Mouse (Mus musculus): ENCODE results near the gene Nfe2l1.
A peak's percentile ranks its signal among the peaks of the same experiment; 100 is the strongest.
"Not testable (repeated sequence)": the region's sequence is repeated elsewhere in the genome, so short reads cannot be mapped to it uniquely, and the experiment has no call there.

Nfe2l1 gene

GRCm38 (mm10) chr11:96816979-96817378 lies 12.8 kb downstream of the Nfe2l1 start:
- DNase-seq, result no peak

- no peak for DNase-seq
Measured at GRCm38 (mm10) chr11:96816494-96816893, 13.3 kb downstream of the Nfe2l1 start.

DNA sequence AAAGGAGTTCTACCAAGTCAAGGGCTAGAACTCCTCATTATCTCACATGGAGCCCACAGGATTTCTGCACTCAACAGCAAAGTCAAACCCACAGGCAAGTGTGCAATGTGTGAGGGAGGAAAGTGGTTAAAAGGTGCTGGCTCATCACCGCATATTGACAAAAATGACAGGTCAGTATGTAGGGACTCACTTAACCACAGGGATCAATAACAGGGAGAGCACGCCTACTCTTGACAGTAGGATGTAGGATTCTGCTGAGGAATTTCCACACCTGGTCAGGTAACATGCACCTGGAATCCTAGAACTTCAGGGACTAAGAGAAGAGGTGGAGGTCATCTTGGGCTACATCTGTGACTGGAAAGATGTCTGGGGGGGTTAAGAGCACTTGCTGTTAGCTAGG lies 13.9 kb downstream of the Nfe2l1 start:
- no peak for DNase-seq

GRCm38 (mm10) chr11:96814443-96814842 lies 15.3 kb downstream of the Nfe2l1 start:
- DNase-seq, result no peak

GRCm38 (mm10) chr11:96813920-96814319 lies 15.8 kb downstream of the Nfe2l1 start:
- DNase-seq, result no peak

DNA sequence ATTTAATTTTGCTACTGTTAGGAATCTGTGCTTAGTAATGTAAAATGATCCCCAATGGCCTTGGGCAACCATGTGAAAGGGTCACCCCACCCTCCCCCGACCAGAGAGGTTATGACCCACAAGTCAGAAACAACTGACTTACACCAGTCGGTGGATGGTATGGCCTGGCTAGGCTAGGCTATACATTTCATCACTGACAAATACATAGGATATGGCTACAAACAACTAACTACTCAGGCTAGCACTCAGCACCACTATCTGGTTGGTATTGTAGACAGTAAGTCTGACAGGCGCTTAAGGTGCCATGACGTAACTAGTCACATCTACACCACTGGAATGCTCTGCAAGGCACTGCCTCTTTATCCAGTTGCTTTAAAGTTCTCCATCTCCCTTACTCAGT lies 16.3 kb downstream of the Nfe2l1 start:
- DNase-seq, result no peak

DNA sequence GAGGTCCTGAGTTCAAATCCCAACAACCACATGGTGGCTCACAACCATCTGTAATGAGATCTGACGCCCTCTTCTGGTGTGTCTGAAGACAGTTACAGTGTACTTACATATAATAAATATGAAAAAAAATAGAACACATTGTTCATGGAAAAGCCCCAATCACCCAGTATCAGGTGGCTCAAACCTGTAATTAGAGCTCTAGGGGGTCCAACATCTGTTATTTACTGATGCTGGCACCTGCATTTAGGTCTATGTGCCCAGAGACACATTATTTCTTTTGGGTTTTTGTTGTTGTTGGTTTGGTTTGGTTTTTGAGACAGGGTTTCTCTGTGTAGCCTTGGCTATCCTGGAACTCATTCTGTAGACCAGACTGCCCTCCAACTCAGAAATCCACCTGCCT lies 18.6 kb downstream of the Nfe2l1 start:
- not testable (repeated sequence) for DNase-seq

DNA sequence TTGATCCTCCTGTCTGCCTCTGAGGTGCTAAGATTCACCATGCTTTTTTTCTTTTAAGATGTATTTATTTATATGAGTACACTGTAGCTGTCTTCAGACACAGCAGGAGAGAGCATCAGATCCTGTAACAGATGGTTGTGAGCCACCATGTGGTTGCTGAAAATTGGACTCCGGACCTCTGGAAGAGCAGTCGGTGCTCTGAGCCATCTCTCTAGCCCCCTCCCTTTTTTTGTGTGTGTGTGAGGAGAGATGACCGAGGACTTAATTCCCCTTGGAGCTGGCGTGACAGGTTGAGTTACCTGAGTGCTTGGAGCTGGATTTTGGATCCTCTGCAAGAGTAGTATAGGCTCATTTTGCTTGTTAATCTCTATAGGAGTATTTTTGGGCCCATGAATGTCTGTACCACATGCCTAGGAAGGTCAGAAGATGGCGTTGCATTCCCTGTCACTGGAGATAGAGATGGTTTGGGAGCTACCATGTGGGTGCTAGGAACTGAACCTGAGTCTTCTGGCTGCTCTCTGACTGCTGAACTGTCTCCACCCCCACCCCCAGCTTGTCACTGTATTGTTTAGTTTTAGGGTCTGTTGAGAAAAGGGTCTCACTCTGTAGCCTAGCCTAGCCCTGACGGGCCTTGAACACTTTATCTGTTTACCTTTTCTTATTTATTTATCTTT lies 20.1 kb downstream of the Nfe2l1 start:
- DNase-seq, result no peak

DNA sequence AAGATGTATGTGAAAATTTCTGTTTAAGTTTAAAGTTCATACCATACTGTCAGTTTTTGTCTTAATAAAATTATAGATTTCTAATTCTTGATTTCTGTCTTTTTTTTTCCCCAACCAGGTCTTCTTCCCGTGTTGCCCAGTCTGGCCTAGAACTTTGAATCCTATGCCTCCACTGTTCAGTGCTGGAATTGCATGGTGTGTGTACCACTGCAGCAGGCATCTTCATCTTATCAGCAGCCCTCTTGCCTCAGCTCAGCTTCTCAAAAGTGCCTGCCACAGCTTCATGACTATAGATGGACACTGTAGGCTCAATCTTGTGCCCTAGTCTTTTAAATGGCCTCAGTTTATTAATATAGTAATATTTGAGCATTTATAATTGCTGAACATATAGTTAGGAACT lies 21.7 kb downstream of the Nfe2l1 start:
- peak; percentile 72 for DNase-seq

DNA sequence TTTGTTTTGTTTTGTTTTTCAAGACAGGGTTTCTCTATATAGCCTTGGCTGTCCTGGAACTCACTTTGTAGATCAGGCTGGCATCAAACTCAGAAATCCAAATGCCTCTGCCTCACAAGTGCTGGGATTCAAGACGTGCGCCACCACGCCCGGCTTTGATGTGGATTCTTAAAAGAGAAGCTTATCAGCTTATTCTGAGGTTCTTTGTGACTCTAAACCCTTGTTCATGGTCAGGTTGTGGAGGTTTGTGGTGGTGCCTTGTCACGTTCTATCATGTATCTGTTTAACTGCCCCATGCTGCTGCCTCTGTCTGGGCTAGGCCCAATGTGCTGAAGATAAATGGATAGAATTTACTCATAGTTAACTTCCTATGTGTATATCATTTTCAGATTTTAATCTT lies 24.2 kb downstream of the Nfe2l1 start:
- DNase-seq, result peak; percentile 82

- DNase-seq, result no peak
Measured at GRCm38 (mm10) chr11:96799511-96799910, 30.3 kb downstream of the Nfe2l1 start.

DNA sequence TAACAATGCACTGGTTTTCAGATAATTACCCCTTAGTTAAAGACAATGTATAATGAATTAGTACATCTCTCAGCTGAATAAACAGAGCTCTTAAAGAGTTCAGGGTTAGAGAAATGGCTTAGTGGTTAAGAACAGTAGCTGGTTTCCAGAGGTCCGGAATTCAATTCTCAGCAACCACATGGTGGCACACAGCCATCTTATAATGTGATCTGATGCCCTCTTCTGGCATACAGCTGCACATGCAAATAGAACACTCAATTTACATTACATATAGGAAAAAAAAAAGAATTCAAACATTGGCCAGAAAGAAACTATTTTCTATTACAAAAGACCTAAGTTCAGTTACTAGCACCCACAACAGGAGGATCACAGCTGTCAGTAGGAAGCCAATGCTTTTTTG lies 33.2 kb downstream of the Nfe2l1 start:
- peak; percentile 57 for DNase-seq

GRCm38 (mm10) chr11:96796081-96796480 lies 33.7 kb downstream of the Nfe2l1 start:
- DNase-seq, result peak; percentile 55

- peak; percentile 84 for DNase-seq
Measured at GRCm38 (mm10) chr11:96795491-96795890, 34.3 kb downstream of the Nfe2l1 start.

- DNase-seq, result peak; percentile 70
Measured at GRCm38 (mm10) chr11:96790681-96791080, 39.1 kb downstream of the Nfe2l1 start.

- peak; percentile 73 for DNase-seq
Measured at GRCm38 (mm10) chr11:96789990-96790389, 39.8 kb downstream of the Nfe2l1 start.

DNA sequence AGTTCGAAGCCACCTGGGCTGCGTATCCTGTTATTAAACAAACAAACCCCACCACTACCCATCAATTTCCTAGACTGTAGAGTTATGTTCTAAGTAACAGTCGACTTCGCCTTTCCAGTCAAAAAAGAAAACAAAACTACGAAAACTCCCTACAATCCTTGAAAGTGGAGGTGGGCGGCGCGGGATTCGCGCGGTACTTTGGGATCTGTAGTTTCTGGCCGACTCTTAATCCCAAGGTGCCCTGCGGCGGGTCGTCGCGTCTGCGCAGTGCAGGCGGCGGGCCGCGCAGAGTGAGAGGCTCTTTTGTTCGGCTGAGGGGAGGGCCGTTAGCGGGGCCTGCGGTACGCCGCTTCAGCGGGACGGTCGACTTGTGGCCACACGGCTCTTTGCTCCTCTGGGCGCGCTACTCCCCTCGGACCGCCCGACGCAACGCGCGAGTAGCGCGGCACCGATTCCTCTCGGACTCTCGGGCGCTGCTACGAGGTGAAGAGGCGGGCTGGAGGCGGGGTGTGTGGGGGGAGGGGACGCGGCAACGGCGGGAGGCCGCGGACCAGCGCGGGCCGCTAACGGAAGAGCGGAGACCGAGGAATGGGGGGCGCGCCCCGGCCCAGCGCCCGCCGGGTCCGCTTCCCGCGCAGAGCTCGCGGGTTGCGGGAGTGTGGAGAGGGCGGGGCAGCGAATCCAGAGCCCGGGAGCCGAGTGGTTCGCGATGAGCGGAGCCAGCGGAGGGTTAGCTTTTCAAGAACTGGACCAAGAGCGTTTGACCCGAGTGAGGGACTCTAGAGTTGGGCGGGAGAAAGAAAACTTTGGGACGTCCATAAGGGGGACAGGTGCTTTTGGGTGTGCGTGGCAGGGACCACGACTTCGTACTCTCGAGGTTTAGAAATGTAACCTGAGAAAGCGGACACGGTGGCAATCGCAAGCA lies 40.6 kb downstream of the Nfe2l1 start, which contains the start of gene Cbx1:
Cbx1 (plus strand) TSS at position 257 of the 925 bp plus-strand sequence.
- DNase-seq, result peak; percentile 99

GRCm38 (mm10) chr11:96786731-96787450 lies 42.9 kb downstream of the Nfe2l1 start:
- peak; percentile 82 for DNase-seq

- peak; percentile 90 for DNase-seq
Measured at GRCm38 (mm10) chr11:96784847-96785246, 44.9 kb downstream of the Nfe2l1 start.

- DNase-seq, result peak; percentile 81
Measured at GRCm38 (mm10) chr11:96781425-96781824, 48.3 kb downstream of the Nfe2l1 start.

GRCm38 (mm10) chr11:96780306-96780705 lies 49.5 kb downstream of the Nfe2l1 start:
- peak; percentile 30 for DNase-seq

DNA sequence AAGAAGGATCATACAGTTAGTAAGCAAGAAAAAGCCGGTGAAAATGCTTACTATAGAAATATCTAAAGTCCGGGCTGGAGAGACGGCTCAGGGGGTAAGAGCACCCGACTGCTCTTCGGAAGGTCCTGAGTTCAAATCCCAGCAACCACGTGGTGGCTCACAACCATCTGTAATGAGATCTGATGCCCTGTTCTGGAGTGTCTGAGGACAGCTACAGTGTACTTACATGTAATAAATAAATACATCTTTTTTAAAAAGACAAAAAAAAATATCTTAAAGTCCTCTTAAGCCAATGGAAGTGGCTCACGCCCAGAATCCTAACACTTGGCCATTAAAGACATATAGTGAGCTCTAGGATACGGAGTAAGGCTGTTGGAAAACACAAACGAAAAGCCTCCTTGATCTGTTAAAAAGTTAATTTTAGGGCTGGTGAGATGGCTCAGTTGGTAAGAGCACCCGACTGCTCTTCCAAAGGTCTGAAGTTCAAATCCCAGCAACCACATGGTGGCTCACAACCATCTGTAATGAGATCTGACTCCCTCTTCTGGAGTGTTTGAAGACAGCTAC lies 51.6 kb downstream of the Nfe2l1 start:
- not testable (repeated sequence) for DNase-seq

Measured in heart, adult 11 months (tissue).